ENCODE assay signal across 16 mouse cellular contexts in the genomic region with DNA sequence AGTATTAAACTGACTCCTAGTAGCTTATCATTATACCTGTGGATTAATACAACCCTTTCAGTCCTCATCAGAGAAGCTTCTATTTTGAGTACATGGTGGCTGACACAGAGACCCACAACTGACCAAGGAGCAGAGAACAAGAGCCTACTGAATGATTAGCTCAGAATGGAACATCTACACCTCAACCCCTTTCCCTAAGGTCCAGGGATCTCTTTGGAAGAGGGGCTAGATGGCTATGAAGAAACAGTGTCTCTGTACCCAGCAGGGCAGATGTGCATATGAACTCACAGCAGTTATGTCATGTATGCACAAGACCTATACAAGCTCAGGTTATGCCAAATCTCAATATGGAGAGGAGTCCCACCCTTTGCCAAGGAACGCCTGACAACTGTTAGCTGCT.
"Had no signal": no experiment of that assay in that cellular context is flagged by ENCODE, and none has a peak within 500 bp of the region (broad histone marks: within the 10 kb centered on the region; RNA-seq: fewer than 3 reads in every experiment).

No protein-coding gene starts in this region.

- H3K9ac ChIP-seq: neural tube, embryonic 13.5 days; neural tube, embryonic 15.5 days; stomach, embryonic 15.5 days had no signal

- H3K4me3 ChIP-seq: neural tube, embryonic 13.5 days; neural tube, embryonic 15.5 days; stomach, embryonic 15.5 days had no signal

- H3K4me1 ChIP-seq: neural tube, embryonic 13.5 days; neural tube, embryonic 15.5 days had no signal

- H3K27ac ChIP-seq: neural tube, embryonic 13.5 days; neural tube, embryonic 15.5 days; stomach, embryonic 15.5 days; stomach, postnatal 0 days had no signal

- H3K4me2 ChIP-seq: neural tube, embryonic 13.5 days; neural tube, embryonic 15.5 days; stomach, embryonic 15.5 days had no signal

- DNase-seq: retina, postnatal 1 day; right cerebral cortex, adult 18-20 months; right cerebral cortex, postnatal 14 days; right cerebral cortex, postnatal 25 days; right cerebral cortex, postnatal 4 days; spleen, adult 18-20 months; thymus, adult 18-20 months; thymus, adult 2 months; thymus, postnatal 14 days; thymus, postnatal 25 days; thymus, postnatal 36 days; thymus, postnatal 4 days had no signal

- H3K9me3 ChIP-seq: neural tube, embryonic 13.5 days; neural tube, embryonic 15.5 days; stomach, embryonic 15.5 days had no signal

- H3K27me3 ChIP-seq: neural tube, embryonic 13.5 days; neural tube, embryonic 15.5 days; stomach, embryonic 15.5 days had no signal

- H3K36me3 ChIP-seq: neural tube, embryonic 13.5 days; neural tube, embryonic 15.5 days; stomach, embryonic 15.5 days had no signal
